Mouse (Mus musculus) kidney, embryonic 14.5 days (tissue): ENCODE data around the gene Arf1. TPM values are rescaled to one million over a fixed set of nuclear protein-coding genes. Genes with fewer than 3 reads are reported as not detected.
A peak's percentile ranks its signal among the peaks of the same experiment; 100 is the strongest.

ENCODE experiments used
- ATAC-seq: fragments of 200-750 bp; cut with Nextera tagmentation; 2 replicates; pipeline ENCODE4 v1.8.0; 2017; ENCODE audit warnings: moderate number of reproducible peaks, mild to moderate bottlenecking, moderate TSS enrichment, moderate library complexity; ENCODE audit not compliant: low FRiP score, low TSS enrichment
- H3K27ac ChIP-seq: fragments of 300-500 bp; sonication (generic); 2 replicates; pipeline ENCODE4 v1.5.1; 2014; ENCODE audit warnings: low read depth, mild to moderate bottlenecking, low read length, moderate library complexity, mixed read lengths
- H3K27me3 ChIP-seq: fragments of 300-500 bp; sonication (generic); 2 replicates; pipeline ENCODE4 v1.6.1; 2014; ENCODE audit warnings: mild to moderate bottlenecking, low read length; ENCODE audit not compliant: control insufficient read depth, insufficient read depth
- H3K36me3 ChIP-seq: fragments of 300-500 bp; sonication (generic); 2 replicates; pipeline ENCODE4 v1.6.1; 2014; ENCODE audit warnings: low read length, mixed read lengths; ENCODE audit not compliant: control insufficient read depth, insufficient read depth
- H3K4me1 ChIP-seq: fragments of 300-500 bp; sonication (generic); 2 replicates; pipeline ENCODE4 v1.6.1; 2014; ENCODE audit warnings: low read length, mixed read lengths; ENCODE audit not compliant: control insufficient read depth, insufficient read depth
- H3K4me2 ChIP-seq: fragments of 300-500 bp; sonication (generic); replicated peaks from 2 replicates; pipeline ENCODE4 v1.6.1; 2014; ENCODE audit warnings: low read depth, mild to moderate bottlenecking, low read length
- H3K4me3 ChIP-seq: fragments of 300-500 bp; sonication (generic); 2 replicates; pipeline ENCODE4 v1.5.1; 2014; ENCODE audit warnings: mild to moderate bottlenecking, low read length
- H3K9ac ChIP-seq: fragments of 300-500 bp; sonication (generic); 2 replicates; pipeline ENCODE4 v1.6.1; 2014; ENCODE audit warnings: low read depth, mild to moderate bottlenecking, low read length, moderate library complexity
- H3K9me3 ChIP-seq: fragments of 300-500 bp; sonication (generic); 2 replicates; pipeline ENCODE4 v1.6.1; 2016; ENCODE audit warnings: low read length; ENCODE audit not compliant: control insufficient read depth
- WGBS: fragments of 180-500 bp; shearing (Covaris S2); extraction: QIAGEN DNeasy Blood & Tissue Kit; methylation state at CpG from one replicate; pipeline ENCODE4 v1.1.7; 2014; 5-methylcytosine and 5-hydroxymethylcytosine counted together
- polyA plus RNA-seq: library from polyadenylated mRNA; unstranded; fragments of >200 nt; fragmentation: Nextera tagmentation; extraction: Ambion mirVana; gene quantifications from 2 replicates; pipeline ENCODE4 v1.2.1, GENCODE M21; 2014

The Arf1 gene
- polyA plus RNA-seq, 1 experiment from 2014 or later, result 644 TPM

DNA sequence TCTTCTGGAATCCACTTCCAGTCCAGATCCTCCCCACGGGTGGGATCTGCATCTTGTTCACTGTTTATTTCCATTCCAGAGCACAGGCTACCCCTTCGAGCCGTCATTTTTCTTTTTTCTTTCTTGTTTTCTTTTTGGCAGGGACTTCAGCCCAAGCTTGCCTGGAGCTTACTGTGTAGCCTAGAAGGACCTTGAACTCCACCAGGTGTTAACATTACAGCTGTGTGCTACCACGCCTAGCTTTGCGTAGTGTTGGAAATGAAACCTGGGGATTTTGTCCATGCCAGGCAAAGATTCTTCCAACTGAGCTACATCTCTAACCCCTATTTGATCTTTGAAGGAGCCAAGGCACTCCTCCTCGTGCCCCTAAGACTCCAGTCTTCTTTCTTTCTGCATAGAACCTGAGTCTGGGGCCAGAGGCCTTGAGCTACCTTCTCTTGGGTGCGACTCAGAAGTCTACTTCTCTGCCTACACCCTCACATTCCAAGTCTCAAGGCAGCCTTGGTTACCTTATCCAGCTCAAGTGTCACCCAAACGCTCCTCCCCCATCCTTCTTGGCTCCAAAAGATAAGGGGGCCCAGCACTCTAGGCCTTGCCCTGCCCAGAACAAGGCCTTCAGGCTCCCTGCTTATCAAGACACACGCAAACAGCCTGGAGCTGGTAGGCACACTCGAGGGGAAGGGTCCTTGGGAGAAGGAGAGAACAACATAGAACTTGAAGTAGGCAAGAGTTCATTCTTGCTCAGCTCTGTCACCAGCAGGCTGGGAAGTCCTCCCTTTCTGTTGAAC, 32.8 kb upstream of the Arf1 start:
- 81% methylated on average over 10 of the region's 10 CpGs for WGBS
- Histone ChIP-seq H3K36me3 (no peaks in the 10 kb centered on the region), H3K4me3 (no peak overlapping the region), H3K27me3 (peaks cover 25% of the 10 kb centered on the region), H3K9ac (no peak overlapping the region), H3K9me3 (no peaks in the 10 kb centered on the region), H3K4me1 (0 out of 2 replicates have a peak, but pooled peaks cover 5% of the 10 kb centered on the region), H3K27ac (no peak overlapping the region), H3K4me2 (no peak overlapping the region)
- no peak for ATAC-seq

DNA sequence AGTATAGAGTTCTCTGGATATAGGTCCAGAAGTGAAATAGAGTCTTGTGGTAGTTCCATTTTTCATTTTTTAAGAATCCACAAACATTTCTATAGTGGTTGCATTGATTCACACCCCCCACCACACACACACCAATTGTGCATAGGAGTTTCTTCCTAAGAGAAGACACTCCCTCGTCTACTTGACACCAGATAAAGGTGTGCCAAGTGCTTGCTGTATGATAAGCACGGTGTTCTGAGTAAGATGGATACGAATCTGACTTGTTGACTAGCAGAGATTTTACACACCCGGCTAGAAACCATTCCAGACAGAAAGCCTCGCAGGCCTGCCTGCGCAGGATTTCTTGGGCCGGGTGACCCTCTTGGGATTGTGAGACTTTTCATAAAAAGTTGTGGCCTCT, 31.6 kb upstream of the Arf1 start:
- Histone ChIP-seq H3K9me3 (no peaks in the 10 kb centered on the region), H3K27me3 (peaks cover 20% of the 10 kb centered on the region), H3K9ac (no peak overlapping the region), H3K4me1 (0 out of 2 replicates have a peak, but pooled peaks cover 5% of the 10 kb centered on the region), H3K4me3 (no peak overlapping the region), H3K36me3 (no peaks in the 10 kb centered on the region), H3K4me2 (no peak overlapping the region), H3K27ac (no peak overlapping the region)
- WGBS, result 85% methylated on average over 7 of the region's 7 CpGs
- ATAC-seq, result no peak

DNA sequence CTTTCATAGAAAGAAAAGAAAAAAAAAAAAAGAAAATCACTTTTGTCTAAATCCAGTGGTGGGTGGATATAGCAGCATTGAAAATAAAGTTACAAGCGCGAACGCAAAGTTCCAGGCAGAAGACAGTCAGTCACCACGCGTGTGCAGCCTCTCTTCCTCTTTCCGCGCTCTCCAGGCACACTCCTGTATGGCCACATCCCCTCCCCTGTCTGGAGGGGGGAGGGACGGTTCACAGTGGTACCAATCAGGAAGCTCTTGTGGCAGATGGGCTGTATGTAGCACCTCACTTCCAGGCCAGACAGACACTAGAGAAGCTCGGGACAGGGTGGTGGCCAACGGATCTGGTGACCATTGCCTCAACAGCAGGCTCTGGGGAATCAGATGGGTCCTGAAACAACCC, 20.0 kb upstream of the Arf1 start:
- Histone ChIP-seq H3K9me3 (no peaks in the 10 kb centered on the region), H3K27me3 (peaks cover 7% of the 10 kb centered on the region; the same call in 1 of the 2 replicates), H3K27ac (no peak overlapping the region), H3K4me3 (no peak overlapping the region), H3K4me1 (no peaks in the 10 kb centered on the region), H3K4me2 (no peak overlapping the region), H3K36me3 (no peaks in the 10 kb centered on the region), H3K9ac (no peak overlapping the region)
- ATAC-seq, result no peak
- 53% methylated on average over 10 of the region's 10 CpGs for WGBS

DNA sequence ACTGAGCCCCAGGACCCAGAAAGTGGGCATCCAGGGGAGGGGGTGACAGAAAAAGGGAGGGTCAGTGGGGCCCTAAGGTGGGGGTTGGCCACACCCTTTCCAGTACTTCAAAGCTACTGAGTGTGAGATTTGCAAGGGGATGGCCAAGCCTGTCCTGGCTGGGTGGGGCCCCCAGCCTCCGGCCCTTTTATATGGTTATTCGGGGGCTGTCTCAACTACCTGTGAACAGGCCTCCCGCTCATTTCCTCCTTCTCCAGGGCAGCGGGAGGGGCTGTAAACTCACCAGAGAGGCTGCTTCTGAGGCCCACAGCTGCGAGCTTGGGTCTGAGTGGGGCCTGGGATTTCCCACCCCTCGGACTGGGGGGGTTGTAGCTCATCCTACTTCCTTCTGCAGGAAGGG, 15.8 kb upstream of the Arf1 start:
- ATAC-seq, result no peak
- no peaks in the 10 kb centered on the region for H3K9me3 ChIP-seq
- H3K4me3 ChIP-seq, result no peak overlapping the region
- H3K27me3 ChIP-seq, result peaks cover 18% of the 10 kb centered on the region; the same call in 1 of the 2 replicates
- H3K4me2 ChIP-seq, result no peak overlapping the region
- no peaks in the 10 kb centered on the region for H3K36me3 ChIP-seq
- no peak overlapping the region for H3K27ac ChIP-seq
- no peak overlapping the region for H3K9ac ChIP-seq
- H3K4me1 ChIP-seq, result no peaks in the 10 kb centered on the region
- 11% methylated on average over 6 of the region's 6 CpGs for WGBS

DNA sequence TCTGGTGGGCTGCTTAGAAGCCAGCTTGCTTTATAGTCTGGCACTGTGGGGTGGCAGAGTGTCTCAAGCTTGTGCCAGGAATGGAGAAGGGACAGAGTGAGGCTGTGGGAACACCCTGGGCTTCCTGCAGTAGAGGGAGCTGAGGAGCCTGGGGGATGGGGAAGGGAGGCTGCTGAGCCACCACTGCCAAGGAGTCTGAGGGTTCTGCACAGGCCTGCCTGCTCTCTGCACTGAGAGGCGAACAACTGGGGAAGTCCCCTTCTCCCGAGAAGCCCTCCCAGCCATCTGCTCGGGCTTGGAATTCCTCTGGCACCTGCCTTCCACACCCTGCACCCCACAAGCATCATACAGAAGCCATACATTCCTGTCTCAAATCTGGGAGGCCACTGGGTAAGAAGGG, 13.8 kb upstream of the Arf1 start:
- H3K9me3 ChIP-seq, result no peaks in the 10 kb centered on the region
- no peak overlapping the region for H3K4me2 ChIP-seq
- H3K4me1 ChIP-seq, result no peaks in the 10 kb centered on the region
- no peaks in the 10 kb centered on the region for H3K36me3 ChIP-seq
- WGBS, result 18% methylated on average over 3 of the region's 3 CpGs
- ATAC-seq, result no peak
- H3K27me3 ChIP-seq, result peaks cover 18% of the 10 kb centered on the region; the same call in 1 of the 2 replicates
- no peak overlapping the region for H3K4me3 ChIP-seq
- H3K9ac ChIP-seq, result no peak overlapping the region
- no peak overlapping the region for H3K27ac ChIP-seq

DNA sequence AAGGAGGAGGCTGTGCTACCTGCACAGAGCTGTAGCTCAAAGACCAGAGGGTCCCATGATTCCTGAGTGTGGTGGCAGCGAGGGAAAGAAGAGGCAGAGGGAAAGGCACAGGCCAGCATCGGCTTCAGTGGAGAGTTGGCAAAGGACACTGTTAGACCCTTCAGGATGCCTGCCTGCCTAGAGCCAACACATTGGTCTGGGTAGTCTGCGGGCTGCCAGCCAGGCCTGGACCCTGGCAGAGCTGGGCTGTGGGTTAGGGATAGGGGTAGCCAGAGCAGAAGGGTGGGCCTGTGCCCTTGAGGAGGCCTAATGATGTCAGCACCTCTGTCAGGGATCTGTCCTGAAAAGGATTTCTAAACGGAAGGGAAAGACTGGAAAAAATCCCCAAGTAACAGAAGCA, 11.7 kb upstream of the Arf1 start:
- H3K27me3 ChIP-seq, result peaks cover 18% of the 10 kb centered on the region; the same call in 1 of the 2 replicates
- no peak overlapping the region for H3K4me3 ChIP-seq
- no peaks in the 10 kb centered on the region for H3K9me3 ChIP-seq
- H3K4me1 ChIP-seq, result no peaks in the 10 kb centered on the region
- no peaks in the 10 kb centered on the region for H3K36me3 ChIP-seq
- no peak overlapping the region for H3K9ac ChIP-seq
- no peak for ATAC-seq
- H3K27ac ChIP-seq, result no peak overlapping the region
- WGBS, result 74% methylated on average over 4 of the region's 4 CpGs
- no peak overlapping the region for H3K4me2 ChIP-seq

DNA sequence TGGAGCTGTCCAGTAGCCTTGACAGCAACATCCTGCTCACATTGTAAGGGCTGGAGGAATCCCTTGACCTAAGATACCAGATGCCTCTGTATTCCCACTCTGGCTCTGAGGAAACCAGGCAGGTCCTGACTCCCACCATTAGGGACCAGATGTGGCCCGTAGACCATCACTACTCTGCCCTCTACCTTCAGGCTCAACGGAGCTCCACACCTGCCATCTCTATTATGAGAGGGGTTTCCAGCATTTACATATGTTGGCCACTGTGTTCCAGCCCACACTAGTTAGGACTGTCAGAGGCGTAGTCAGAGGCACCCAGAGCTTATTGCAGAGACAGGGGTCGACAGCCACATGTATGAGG, 11.3 kb upstream of the Arf1 start:
- H3K9me3 ChIP-seq, result no peaks in the 10 kb centered on the region
- peak; percentile 32 for ATAC-seq
- H3K4me3 ChIP-seq, result no peak overlapping the region
- WGBS, result 55% methylated on average over 4 of the region's 4 CpGs
- H3K27me3 ChIP-seq, result peaks cover 18% of the 10 kb centered on the region; the same call in 1 of the 2 replicates
- no peak overlapping the region for H3K9ac ChIP-seq
- H3K4me2 ChIP-seq, result no peak overlapping the region
- no peak overlapping the region for H3K27ac ChIP-seq
- H3K4me1 ChIP-seq, result no peaks in the 10 kb centered on the region
- no peaks in the 10 kb centered on the region for H3K36me3 ChIP-seq

DNA sequence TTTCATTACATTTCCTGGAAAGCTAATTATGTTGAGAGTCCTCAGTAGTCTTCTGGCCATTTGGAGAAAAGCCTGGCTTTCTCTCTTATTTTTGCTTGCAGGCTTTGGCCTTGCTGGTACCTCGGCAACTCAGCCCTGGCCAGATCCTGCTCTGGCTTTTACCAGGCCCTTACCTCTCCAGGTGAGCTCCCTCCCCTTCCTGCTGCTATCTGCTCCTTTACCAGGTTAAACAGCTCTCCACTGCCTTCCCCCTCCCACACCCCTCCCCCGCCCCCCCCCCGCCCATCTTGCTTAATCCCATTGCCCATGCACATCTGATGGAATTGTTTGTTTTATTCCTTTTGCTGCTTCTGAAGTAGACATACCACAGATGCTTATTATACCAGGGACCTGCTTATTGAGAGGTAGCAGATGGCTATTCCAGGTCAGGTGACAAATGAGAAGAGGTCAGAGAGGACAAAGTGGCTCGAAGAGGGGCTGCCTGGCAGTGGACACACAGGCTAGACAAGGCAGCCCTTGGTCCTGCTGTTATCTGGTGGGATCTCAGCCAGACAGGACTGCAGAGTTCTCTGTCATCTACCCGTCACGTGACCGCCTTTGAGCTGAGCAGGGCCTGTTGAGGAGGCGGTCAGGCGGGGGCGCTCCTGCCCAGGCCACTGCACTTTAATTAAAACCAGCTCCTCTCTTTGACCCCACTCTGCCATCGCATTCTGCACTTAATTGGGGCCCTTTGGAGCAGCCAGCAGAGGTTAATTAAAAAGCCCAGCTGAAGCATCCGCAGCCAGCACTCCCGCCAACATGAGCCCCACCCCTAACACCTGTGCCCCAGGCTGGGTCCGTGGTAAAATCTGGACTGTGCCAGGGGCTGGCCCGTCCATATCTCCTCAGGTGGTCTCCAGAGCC, 10.7 kb upstream of the Arf1 start:
- H3K27me3 ChIP-seq, result peaks cover 16% of the 10 kb centered on the region; the same call in 1 of the 2 replicates
- no peaks in the 10 kb centered on the region for H3K9me3 ChIP-seq
- ATAC-seq, result peak; percentile 75
- H3K4me3 ChIP-seq, result no peak overlapping the region
- no peak overlapping the region for H3K27ac ChIP-seq
- 2% methylated on average over 15 of the region's 15 CpGs for WGBS
- no peak overlapping the region for H3K9ac ChIP-seq
- no peak overlapping the region for H3K4me2 ChIP-seq
- H3K36me3 ChIP-seq, result no peaks in the 10 kb centered on the region
- H3K4me1 ChIP-seq, result no peaks in the 10 kb centered on the region

DNA sequence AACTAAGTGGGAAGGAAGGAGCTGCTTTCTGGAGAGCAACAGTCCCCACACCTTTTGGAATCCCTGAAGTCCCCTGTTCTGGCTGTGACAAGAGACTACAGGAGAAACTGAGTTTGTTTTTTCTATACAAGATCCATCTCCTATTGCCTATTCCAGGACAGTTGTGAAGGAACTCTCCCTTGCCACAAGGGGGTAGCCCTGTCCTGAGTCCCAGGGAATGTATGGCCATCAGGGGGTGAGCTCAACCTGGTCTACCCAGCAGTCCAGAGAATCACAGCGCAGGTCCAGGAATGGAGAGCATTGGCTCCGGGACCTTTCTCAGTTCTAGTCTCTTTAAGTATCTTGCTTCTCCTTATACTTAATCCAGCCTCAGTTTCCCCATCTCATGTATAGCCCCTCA, 4.7 kb upstream of the Arf1 start:
- H3K4me2 ChIP-seq, result no peak overlapping the region
- H3K27me3 ChIP-seq, result no peaks in the 10 kb centered on the region
- H3K36me3 ChIP-seq, result no peaks in the 10 kb centered on the region
- no peaks in the 10 kb centered on the region for H3K9me3 ChIP-seq
- WGBS, result 60% methylated on average over 2 of the region's 2 CpGs
- H3K4me3 ChIP-seq, result no peak overlapping the region
- no peaks in the 10 kb centered on the region for H3K4me1 ChIP-seq
- no peak for ATAC-seq
- no peak overlapping the region for H3K9ac ChIP-seq
- H3K27ac ChIP-seq, result no peak overlapping the region
